Mouse (Mus musculus): Measurements from ENCODE around the gene Trafd1. TPM values are rescaled to one million over a fixed set of nuclear protein-coding genes. Genes with fewer than 3 reads are reported as not detected.

The Trafd1 gene
- 51.2 and 55.6 TPM in 2 replicates for polyA plus RNA-seq (2015; fragmentation: Nextera tagmentation; extraction: Ambion mirVana)

GRCm38 (mm10) chr5:121385461-121386119 lies at the start of gene Trafd1:
Gene Trafd1 (minus strand): TSS chr5:121385632.
- Histone ChIP-seq H3K4me3 (replicated peaks) (peak within 1 kb of the TSS; percentile 71), H3K27me3 (peaks cover 7% of the 10 kb centered on the region), H3K27ac (peak within 1 kb of the TSS; percentile 85), H3K4me1 (peaks cover 15% of the 10 kb centered on the region), H3K36me3 (peaks cover 17% of the 10 kb centered on the region), H3K4me2 (peak within 1 kb of the TSS; percentile 83), H3K9me3 (replicated peaks) (no peaks in the 10 kb centered on the region; the same call in 1 of the 2 replicates), H3K9ac (peak within 1 kb of the TSS; percentile 70)
- WGBS: under 1% methylated on average over 39 of the region's 45 CpGs
- peak; percentile 96 for ATAC-seq (replicated peaks; ENCODE audit: low FRiP score)

GRCm38 (mm10) chr5:121428954-121429353 lies 43.5 kb upstream of the Trafd1 start:
- 95% methylated on average over 3 of the region's 3 CpGs for WGBS
- no peaks in the 10 kb centered on the region for H3K27me3 ChIP-seq

GRCm38 (mm10) chr5:121423297-121423696 lies 37.9 kb upstream of the Trafd1 start:
- no peaks in the 10 kb centered on the region for H3K27me3 ChIP-seq
- H3K4me2 ChIP-seq: no peak overlapping the region
- H3K9me3 ChIP-seq (replicated peaks): no peaks in the 10 kb centered on the region
- no peak overlapping the region for H3K27ac ChIP-seq
- H3K9ac ChIP-seq: no peak overlapping the region
- H3K4me3 ChIP-seq (replicated peaks): no peak overlapping the region
- H3K4me1 ChIP-seq: no peaks in the 10 kb centered on the region
- H3K36me3 ChIP-seq: peaks cover 100% of the 10 kb centered on the region
- WGBS: 89% methylated on average over 10 of the region's 10 CpGs
- no peak for ATAC-seq (replicated peaks; ENCODE audit: low FRiP score)

More at GRCm38 (mm10) chr5:121428954-121429353, 43.5 kb upstream of the Trafd1 start:
- H3K4me1 ChIP-seq: no peaks in the 10 kb centered on the region
- H3K4me3 ChIP-seq (replicated peaks): no peak overlapping the region
- peaks cover 100% of the 10 kb centered on the region for H3K36me3 ChIP-seq
- H3K27ac ChIP-seq: no peak overlapping the region
- no peak overlapping the region for H3K9ac ChIP-seq
- H3K9me3 ChIP-seq (replicated peaks): no peaks in the 10 kb centered on the region
- no peak for ATAC-seq (replicated peaks; ENCODE audit: low FRiP score)
- H3K4me2 ChIP-seq: no peak overlapping the region

GRCm38 (mm10) chr5:121422787-121423186 lies 37.4 kb upstream of the Trafd1 start:
- Histone ChIP-seq H3K9me3 (replicated peaks) (no peaks in the 10 kb centered on the region), H3K27me3 (no peaks in the 10 kb centered on the region), H3K27ac (no peak overlapping the region), H3K9ac (no peak overlapping the region), H3K36me3 (peaks cover 100% of the 10 kb centered on the region), H3K4me1 (no peaks in the 10 kb centered on the region), H3K4me2 (no peak overlapping the region), H3K4me3 (replicated peaks) (no peak overlapping the region)
- 93% methylated on average over 6 of the region's 6 CpGs for WGBS
- no peak for ATAC-seq (replicated peaks; ENCODE audit: low FRiP score)

- Histone ChIP-seq H3K4me1 (no peaks in the 10 kb centered on the region), H3K4me2 (no peak overlapping the region), H3K4me3 (replicated peaks) (no peak overlapping the region), H3K27ac (no peak overlapping the region), H3K9me3 (replicated peaks) (no peaks in the 10 kb centered on the region), H3K9ac (no peak overlapping the region), H3K36me3 (peaks cover 100% of the 10 kb centered on the region), H3K27me3 (no peaks in the 10 kb centered on the region)
- 87% methylated on average over 9 of the region's 9 CpGs for WGBS
- ATAC-seq (replicated peaks; ENCODE audit: low FRiP score): no peak
These were observed 35.3 kb upstream of the Trafd1 start for GRCm38 (mm10) chr5:121420721-121421120.

- no peaks in the 10 kb centered on the region for H3K27me3 ChIP-seq
- H3K4me2 ChIP-seq: no peak overlapping the region
- H3K4me1 ChIP-seq: no peaks in the 10 kb centered on the region
- H3K4me3 ChIP-seq (replicated peaks): no peak overlapping the region
- no peak overlapping the region for H3K27ac ChIP-seq
- 87% methylated on average over 4 of the region's 4 CpGs for WGBS
- H3K36me3 ChIP-seq: peaks cover 96% of the 10 kb centered on the region
- no peaks in the 10 kb centered on the region for H3K9me3 ChIP-seq (replicated peaks)
- ATAC-seq (replicated peaks; ENCODE audit: low FRiP score): no peak
- H3K9ac ChIP-seq: no peak overlapping the region
These were observed 25.5 kb upstream of the Trafd1 start for GRCm38 (mm10) chr5:121410975-121411374.

GRCm38 (mm10) chr5:121407856-121408255 lies 22.4 kb upstream of the Trafd1 start:
- no peaks in the 10 kb centered on the region for H3K9me3 ChIP-seq (replicated peaks)
- WGBS: 87% methylated on average over 8 of the region's 8 CpGs
- no peak overlapping the region for H3K27ac ChIP-seq
- H3K9ac ChIP-seq: no peak overlapping the region
- no peaks in the 10 kb centered on the region for H3K27me3 ChIP-seq
- no peak overlapping the region for H3K4me3 ChIP-seq (replicated peaks)
- peaks cover 79% of the 10 kb centered on the region for H3K36me3 ChIP-seq
- no peak overlapping the region for H3K4me2 ChIP-seq
- no peak for ATAC-seq (replicated peaks; ENCODE audit: low FRiP score)
- H3K4me1 ChIP-seq: no peaks in the 10 kb centered on the region

- H3K27me3 ChIP-seq: no peaks in the 10 kb centered on the region
- no peaks in the 10 kb centered on the region for H3K9me3 ChIP-seq (replicated peaks)
- peaks cover 30% of the 10 kb centered on the region for H3K36me3 ChIP-seq
- no peak overlapping the region for H3K27ac ChIP-seq
- ATAC-seq (replicated peaks; ENCODE audit: low FRiP score): no peak
- 82% methylated on average over 5 of the region's 5 CpGs for WGBS
- H3K4me1 ChIP-seq: peaks cover 27% of the 10 kb centered on the region
- no peak overlapping the region for H3K4me2 ChIP-seq
- no peak overlapping the region for H3K9ac ChIP-seq
- no peak overlapping the region for H3K4me3 ChIP-seq (replicated peaks)
These were observed 15.4 kb upstream of the Trafd1 start for GRCm38 (mm10) chr5:121400849-121401248.

- 48% methylated on average over 5 of the region's 5 CpGs for WGBS
- Histone ChIP-seq H3K4me3 (replicated peaks) (no peak overlapping the region), H3K27ac (no peak overlapping the region), H3K9ac (no peak overlapping the region), H3K4me1 (peaks cover 27% of the 10 kb centered on the region), H3K27me3 (no peaks in the 10 kb centered on the region), H3K9me3 (replicated peaks) (no peaks in the 10 kb centered on the region), H3K36me3 (peaks cover 25% of the 10 kb centered on the region), H3K4me2 (no peak overlapping the region)
- no peak for ATAC-seq (replicated peaks; ENCODE audit: low FRiP score)
These were observed 14.6 kb upstream of the Trafd1 start for GRCm38 (mm10) chr5:121400064-121400463.

- 89% methylated on average over 5 of the region's 5 CpGs for WGBS
These were observed 14.1 kb upstream of the Trafd1 start for GRCm38 (mm10) chr5:121399540-121399939.

GRCm38 (mm10) chr5:121398965-121399462 lies 13.6 kb upstream of the Trafd1 start:
- ATAC-seq (replicated peaks; ENCODE audit: low FRiP score): no peak
- Histone ChIP-seq H3K9ac (peak overlapping the region; percentile 90), H3K4me3 (replicated peaks) (peak overlapping the region; percentile 99), H3K27ac (no peak overlapping the region), H3K4me1 (peaks cover 27% of the 10 kb centered on the region), H3K4me2 (peak overlapping the region; percentile 85), H3K36me3 (peaks cover 24% of the 10 kb centered on the region), H3K9me3 (replicated peaks) (no peaks in the 10 kb centered on the region), H3K27me3 (no peaks in the 10 kb centered on the region)
- WGBS: 53% methylated on average over 9 of the region's 9 CpGs

More at GRCm38 (mm10) chr5:121399540-121399939, 14.1 kb upstream of the Trafd1 start:
- Histone ChIP-seq H3K4me3 (replicated peaks) (peak overlapping the region; percentile 99), H3K27ac (no peak overlapping the region), H3K4me2 (peak overlapping the region; percentile 85), H3K9me3 (replicated peaks) (no peaks in the 10 kb centered on the region), H3K4me1 (peaks cover 27% of the 10 kb centered on the region), H3K9ac (no peak overlapping the region; the same call in 1 of the 2 replicates), H3K27me3 (no peaks in the 10 kb centered on the region), H3K36me3 (peaks cover 25% of the 10 kb centered on the region)
- ATAC-seq (replicated peaks; ENCODE audit: low FRiP score): no peak

- under 1% methylated on average over 67 of the region's 67 CpGs for WGBS
- peak; percentile 79 for ATAC-seq (replicated peaks; ENCODE audit: low FRiP score)
- peak overlapping the region; percentile 93 for H3K27ac ChIP-seq
These were observed 12.9 kb upstream of the Trafd1 start for GRCm38 (mm10) chr5:121398146-121398964.

More at GRCm38 (mm10) chr5:121398146-121398964, 12.9 kb upstream of the Trafd1 start:
- no peaks in the 10 kb centered on the region for H3K27me3 ChIP-seq
- peaks cover 19% of the 10 kb centered on the region; the same call in 1 of the 2 replicates for H3K36me3 ChIP-seq
- peaks cover 27% of the 10 kb centered on the region for H3K4me1 ChIP-seq
- peak overlapping the region; percentile 99 for H3K4me3 ChIP-seq (replicated peaks)
- no peaks in the 10 kb centered on the region for H3K9me3 ChIP-seq (replicated peaks)
- peak overlapping the region; percentile 90 for H3K9ac ChIP-seq
- peak overlapping the region; percentile 85 for H3K4me2 ChIP-seq

Data from kidney, embryonic 15.5 days (tissue).